Mouse (Mus musculus) bone marrow, adult 2 months (tissue): ENCODE measurements around the gene Svep1. TPM values are rescaled to one million over a fixed set of nuclear protein-coding genes. Genes with fewer than 3 reads are reported as not detected.
A peak's percentile ranks its signal among the peaks of the same experiment; 100 is the strongest.

Source experiments
- H3K27ac ChIP-seq: fragments of 200-500 bp; 2 replicates; pipeline ENCODE4 v1.5.1; 2012; ENCODE audit warnings: low read depth, mild to moderate bottlenecking, control low read depth, inconsistent platforms, low read length; ENCODE audit not compliant: control insufficient read depth, poor library complexity, insufficient read depth
- H3K4me1 ChIP-seq: fragments of 200-500 bp; 2 replicates; pipeline ENCODE4 v1.6.1; 2011; ENCODE audit warnings: low read length; ENCODE audit not compliant: control insufficient read depth, insufficient read depth
- H3K4me3 ChIP-seq: fragments of 200-500 bp; replicated peaks from 2 replicates; pipeline ENCODE3; 2011; ENCODE audit warnings: mild to moderate bottlenecking, low read depth, low read length, control low read depth; ENCODE audit not compliant: control insufficient read depth
- CTCF ChIP-seq: fragments of 200-500 bp; IDR thresholded peaks from 2 replicates; pipeline ENCODE4 v1.5.1; 2011; ENCODE audit warnings: low read length, control low read depth; ENCODE audit not compliant: control insufficient read depth, insufficient read depth
- POLR2A ChIP-seq: fragments of 200-500 bp; IDR thresholded peaks from 2 replicates; pipeline ENCODE4 v1.6.1; 2011; ENCODE audit warnings: low read depth, mild to moderate bottlenecking, control low read depth, low read length, borderline replicate concordance; ENCODE audit not compliant: control insufficient read depth
- WGBS: fragments of 180-500 bp; shearing (Covaris S2); methylation state at CpG from one replicate; pipeline ENCODE4 v1.1.7; 2018; 5-methylcytosine and 5-hydroxymethylcytosine counted together
- polyA plus RNA-seq: library from polyadenylated mRNA; stranded (reverse); fragments of >200 nt; gene quantifications from 2 replicates; pipeline ENCODE4 v1.2.4, GENCODE M21; 2011; ENCODE audit warnings: low replicate concordance; ENCODE audit not compliant: missing spikeins, insufficient read depth, insufficient read length

The Svep1 gene
- polyA plus RNA-seq, 1 experiment = 1.3 TPM

- H3K4me1 ChIP-seq = no peaks in the 10 kb centered on the region
- no peak overlapping the region for H3K4me3 ChIP-seq
- WGBS = 43% methylated on average over 5 of the region's 5 CpGs
- no peak overlapping the region for H3K27ac ChIP-seq
- TF ChIP-seq POLR2A (no peak), CTCF (no peak)
These were observed 4.0 kb upstream of the Svep1 start for GRCm38 (mm10) chr4:58210557-58211090.

GRCm38 (mm10) chr4:58205750-58206114 is 927 bp downstream of the Svep1 start:
- TF ChIP-seq CTCF (no peak), POLR2A (no peak)
- Histone ChIP-seq H3K4me1 (no peaks in the 10 kb centered on the region), H3K4me3 (peak overlapping the region; percentile 7), H3K27ac (peak overlapping the region; percentile 33; the same call in 1 of the 2 replicates)
- 1% methylated on average over 31 of the region's 31 CpGs for WGBS

DNA sequence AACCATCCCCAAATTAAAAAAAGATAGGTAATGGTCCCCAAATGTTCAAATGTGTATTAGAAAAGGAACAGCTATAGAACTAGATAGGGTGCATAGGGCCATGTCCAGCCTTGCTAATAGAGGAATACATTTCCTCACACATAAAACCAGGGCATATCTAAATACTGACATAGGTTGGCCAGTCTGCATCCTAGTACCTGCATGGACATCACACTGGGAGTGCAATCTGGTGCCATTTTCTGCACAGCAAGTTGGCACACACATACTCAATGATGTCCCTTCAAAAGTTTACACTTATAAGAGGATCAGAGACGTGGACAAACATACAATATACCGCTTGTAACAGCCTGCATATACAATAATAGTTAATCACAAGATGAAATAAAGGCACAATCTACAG is 5.0 kb downstream of the Svep1 start:
- TF ChIP-seq CTCF (no peak), POLR2A (no peak)

DNA sequence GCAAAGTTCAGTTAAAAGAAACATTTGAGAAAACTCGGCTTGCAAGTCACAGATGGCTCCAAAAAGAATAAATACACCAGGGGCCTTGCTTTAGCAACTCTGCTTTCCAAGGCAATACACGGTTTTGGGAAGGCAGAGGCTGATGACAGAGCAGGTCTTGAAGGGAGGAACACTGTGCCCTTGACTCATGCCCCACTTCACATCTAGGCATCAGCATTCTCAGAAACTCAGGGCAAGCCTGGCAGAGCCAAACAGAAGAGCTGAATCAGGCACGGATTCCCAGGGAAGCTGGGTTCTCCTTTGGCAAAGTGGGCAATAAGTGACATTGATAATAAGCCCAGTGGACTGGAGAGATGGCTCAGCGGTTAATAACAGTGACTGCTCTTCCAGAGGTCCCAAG is 5.8 kb downstream of the Svep1 start:
- TF ChIP-seq CTCF = no peak
- no peak for TF ChIP-seq POLR2A
- Histone ChIP-seq H3K4me1 (no peaks in the 10 kb centered on the region), H3K4me3 (no peak overlapping the region), H3K27ac (no peak overlapping the region)
- WGBS = 70% methylated on average over 4 of the region's 4 CpGs

More for the DNA sequence above, 5.0 kb downstream of the Svep1 start:
- H3K4me1 ChIP-seq = no peaks in the 10 kb centered on the region
- WGBS = 77% methylated on average over 2 of the region's 2 CpGs
- no peak overlapping the region for H3K4me3 ChIP-seq
- H3K27ac ChIP-seq = no peak overlapping the region

GRCm38 (mm10) chr4:58197230-58197629 is 9.4 kb downstream of the Svep1 start:
- H3K4me3 ChIP-seq = no peak overlapping the region
- TF ChIP-seq CTCF (no peak), POLR2A (no peak)
- WGBS = 77% methylated on average over 4 of the region's 4 CpGs
- no peak overlapping the region for H3K27ac ChIP-seq
- H3K4me1 ChIP-seq = no peaks in the 10 kb centered on the region

DNA sequence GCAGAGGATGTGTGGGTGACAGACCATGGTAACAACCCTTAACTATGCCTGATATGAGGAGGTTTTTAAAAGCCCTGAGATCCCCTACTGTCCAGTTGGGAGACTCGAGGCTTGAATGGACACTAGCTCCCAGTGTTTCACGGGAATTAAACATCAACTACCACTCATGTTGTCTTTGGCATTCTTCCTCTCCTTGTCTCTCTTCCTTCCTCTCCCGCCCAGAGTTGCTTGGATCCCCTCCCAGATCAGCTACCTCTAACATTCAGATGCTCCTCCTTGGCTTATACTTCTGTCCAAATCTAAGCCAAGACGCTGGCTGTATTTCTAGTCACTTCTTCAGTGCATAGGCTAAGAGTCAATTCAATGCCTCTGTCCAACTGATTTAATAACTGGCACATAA is 9.9 kb downstream of the Svep1 start:
- TF ChIP-seq POLR2A (no peak), CTCF (no peak)
- H3K4me3 ChIP-seq = no peak overlapping the region
- WGBS = 66% methylated on average over 4 of the region's 4 CpGs

GRCm38 (mm10) chr4:58195936-58196335 is 10.7 kb downstream of the Svep1 start:
- Histone ChIP-seq H3K27ac (no peak overlapping the region), H3K4me1 (no peaks in the 10 kb centered on the region), H3K4me3 (no peak overlapping the region)
- WGBS = 48% methylated on average over 2 of the region's 2 CpGs
- TF ChIP-seq POLR2A = no peak
- TF ChIP-seq CTCF = no peak

More for the DNA sequence above, 9.9 kb downstream of the Svep1 start:
- H3K4me1 ChIP-seq = no peaks in the 10 kb centered on the region
- H3K27ac ChIP-seq = no peak overlapping the region

DNA sequence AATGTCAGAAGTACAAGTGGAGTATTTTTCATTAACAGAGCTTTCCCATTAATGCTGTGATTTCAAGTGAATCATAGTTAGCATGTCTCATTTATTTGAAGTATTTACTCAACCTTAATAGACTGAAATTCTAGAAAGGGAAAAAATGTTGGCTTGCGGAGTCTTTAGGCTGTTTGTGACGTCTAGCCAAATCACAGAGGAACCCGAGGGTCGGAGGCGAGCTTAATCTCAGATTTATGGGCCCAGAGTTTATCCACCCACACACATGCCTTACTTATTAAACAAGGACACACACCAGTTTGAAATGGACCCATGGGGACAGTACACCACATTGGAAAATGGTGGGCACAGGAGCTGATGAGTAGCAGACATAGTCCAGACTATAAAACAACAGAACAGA is 17.4 kb downstream of the Svep1 start:
- Histone ChIP-seq H3K4me3 (no peak overlapping the region), H3K27ac (no peak overlapping the region), H3K4me1 (no peaks in the 10 kb centered on the region)
- TF ChIP-seq CTCF = no peak
- no peak for TF ChIP-seq POLR2A
- 90% methylated on average over 5 of the region's 5 CpGs for WGBS

GRCm38 (mm10) chr4:58185401-58185800 is 21.3 kb downstream of the Svep1 start:
- 77% methylated on average over 3 of the region's 3 CpGs for WGBS
- Histone ChIP-seq H3K4me3 (no peak overlapping the region), H3K4me1 (no peaks in the 10 kb centered on the region), H3K27ac (no peak overlapping the region)
- TF ChIP-seq POLR2A = no peak
- TF ChIP-seq CTCF = no peak
